Mouse (Mus musculus) v-Abl transformed pro-B cells (cell line): Measurements from ENCODE around the gene Pcsk5.

ENCODE experiments used
- in situ Hi-C, 2 experiments: fragments of 400-800 bp; cut with MboI; formaldehyde crosslinking; loops; one replicate each; pipeline ENCODE4 v1.15.1; 2025; ENCODE audit not compliant: unreplicated experiment in 2 of 2

Pcsk5 gene

DNA sequence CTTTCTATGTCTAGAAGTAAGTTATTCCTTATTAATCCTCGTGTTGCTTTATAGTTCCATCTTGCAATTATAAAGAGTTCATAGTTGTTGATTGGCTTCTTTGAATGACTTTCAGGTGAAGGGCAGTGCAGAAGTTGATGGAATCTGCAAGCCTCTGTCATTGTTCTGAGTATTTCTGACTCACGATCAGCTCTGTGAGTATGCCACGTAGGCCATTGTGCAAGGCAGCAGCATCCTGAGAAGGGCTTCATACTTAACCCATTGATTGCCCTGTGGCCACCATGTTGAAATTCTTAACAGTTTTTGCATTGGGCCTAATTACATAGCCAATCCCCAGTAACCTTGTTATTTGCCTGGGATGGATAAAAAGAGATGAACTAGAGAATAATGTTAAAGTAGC is 428.1 kb downstream of the Pcsk5 start:
- in situ Hi-C loops, result no loop called here

DNA sequence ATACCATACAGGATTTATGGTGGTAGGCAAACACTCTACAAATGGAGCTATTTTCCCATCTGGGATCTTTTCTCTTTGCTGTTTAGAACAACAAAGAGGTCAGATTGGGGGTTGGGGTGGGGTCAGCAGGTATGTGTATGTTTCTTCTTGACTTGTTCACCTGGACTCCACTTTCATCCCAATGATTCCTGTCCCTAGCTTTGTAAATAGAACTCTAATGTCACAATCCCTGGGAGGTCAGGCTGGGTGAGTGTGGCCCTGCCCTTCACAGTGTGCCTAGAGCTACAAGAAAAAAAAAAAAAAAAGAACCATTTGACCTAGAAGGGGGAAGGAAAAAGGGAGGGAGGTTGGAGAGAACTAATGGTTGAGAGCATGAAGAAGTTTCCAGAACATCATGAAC is 428.8 kb downstream of the Pcsk5 start:
- in situ Hi-C loops, result no loop called here

DNA sequence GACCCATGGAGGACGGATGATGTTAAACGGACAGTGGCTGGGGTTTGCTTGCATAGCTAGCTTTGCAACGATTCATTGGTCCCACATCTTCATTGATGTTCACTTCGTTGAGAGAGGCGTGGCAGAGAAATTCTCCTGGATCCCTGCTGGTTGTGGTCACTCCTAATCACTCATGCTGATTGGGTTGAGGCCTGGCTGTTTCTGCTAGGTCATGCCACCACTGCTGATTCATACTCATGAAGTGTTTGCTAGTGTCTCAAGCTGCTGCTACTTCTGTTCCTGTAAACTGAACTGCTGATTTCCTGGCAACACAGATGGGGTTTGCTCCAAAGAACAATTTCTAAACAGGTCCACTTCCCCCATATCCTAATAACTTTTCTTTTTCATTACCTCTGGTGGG is 430.6 kb downstream of the Pcsk5 start:
- in situ Hi-C loops, result no loop called here

DNA sequence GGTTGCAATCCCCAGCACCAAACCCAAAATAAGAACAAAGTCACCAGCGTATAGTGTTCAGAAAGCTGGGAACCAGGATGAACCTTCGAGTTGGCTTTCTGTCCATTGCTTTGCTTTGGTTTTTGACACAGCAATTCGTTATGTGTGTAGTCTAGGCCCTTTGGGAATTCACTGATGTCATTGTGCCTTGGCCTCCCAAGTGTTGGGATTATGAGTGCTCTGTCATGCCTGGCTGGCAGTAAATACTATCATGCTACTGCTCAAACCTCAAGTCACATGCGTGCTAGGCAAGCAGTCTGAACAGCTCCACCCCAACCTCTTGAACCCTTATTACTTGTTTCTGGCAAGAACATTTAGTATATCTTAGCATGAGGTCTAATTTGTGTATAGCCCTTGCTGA is 434.3 kb downstream of the Pcsk5 start:
- in situ Hi-C loops, result no loop called here

DNA sequence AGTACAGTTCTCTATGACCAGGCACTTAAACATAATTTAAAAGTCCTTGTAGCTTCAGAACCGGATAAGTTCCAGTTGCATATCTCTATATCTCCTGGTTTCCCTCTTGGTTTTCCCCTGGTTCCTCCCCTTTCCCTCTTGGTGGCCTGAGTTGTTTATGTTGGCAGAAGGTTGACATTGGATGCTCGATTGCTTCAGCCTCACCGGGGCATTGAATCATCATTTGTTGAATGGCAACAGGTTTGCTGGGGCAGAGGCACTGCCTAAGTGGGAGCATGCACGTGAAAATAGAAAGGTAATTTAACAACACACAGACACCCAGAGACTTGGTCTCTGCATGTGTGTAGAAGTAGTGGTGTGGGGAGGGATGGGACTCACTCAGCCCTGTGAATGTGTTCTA is 436.9 kb downstream of the Pcsk5 start:
- in situ Hi-C loops, result no loop called here

DNA sequence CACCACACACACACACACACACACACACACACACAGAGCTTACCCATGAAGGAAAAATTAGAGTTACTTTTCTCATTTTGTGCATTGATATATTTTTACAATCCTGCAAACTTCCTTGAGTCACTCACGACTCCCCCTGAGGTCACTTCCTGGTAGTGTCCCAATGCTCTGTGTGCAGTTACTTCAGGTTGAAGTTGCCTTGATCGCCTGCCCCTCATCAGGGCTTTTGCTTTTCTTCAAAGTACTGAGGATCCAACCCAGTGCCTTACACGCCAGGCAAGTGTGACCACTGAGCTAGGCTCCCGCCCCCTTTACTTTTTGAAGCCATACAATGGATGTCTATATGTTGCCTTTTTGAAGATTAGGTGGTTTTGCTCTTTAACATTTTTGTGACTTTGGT is 437.5 kb downstream of the Pcsk5 start:
- in situ Hi-C loops, result loop anchor here (5.0 to 25.0 kb wide), 6 partner anchors 613 to 1312 kb away; partner anchors contain the start of genes D030056L22Rik (in 2 of the 2), Vps13a (in 2 of the 2) and Gnaq (in 1 of the 2)

DNA sequence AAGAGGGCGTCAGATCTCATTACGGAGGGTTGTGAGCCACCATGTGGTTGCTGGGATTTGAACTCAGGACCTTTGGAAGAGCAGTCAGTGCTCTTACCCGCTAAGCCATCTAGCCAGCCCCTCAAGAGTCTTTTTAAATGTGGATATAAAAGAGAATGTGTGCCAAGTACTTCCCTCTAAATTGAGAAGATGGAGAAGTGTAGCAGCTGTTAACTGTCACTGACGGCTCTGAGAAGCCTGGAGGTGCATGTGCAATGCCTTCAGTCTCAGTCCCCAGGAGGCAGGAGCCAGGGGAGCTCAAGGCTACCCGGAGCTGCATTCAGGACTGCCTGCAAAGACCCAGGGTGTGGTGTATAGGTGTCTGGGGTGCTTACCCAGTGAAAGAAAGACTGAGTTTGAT is 439.5 kb downstream of the Pcsk5 start:
- in situ Hi-C loops, result loop anchor here (5.0 to 25.0 kb wide), 6 partner anchors 611 to 1314 kb away; partner anchors contain the start of genes D030056L22Rik (in 2 of the 2), Vps13a (in 2 of the 2) and Gnaq (in 1 of the 2)

DNA sequence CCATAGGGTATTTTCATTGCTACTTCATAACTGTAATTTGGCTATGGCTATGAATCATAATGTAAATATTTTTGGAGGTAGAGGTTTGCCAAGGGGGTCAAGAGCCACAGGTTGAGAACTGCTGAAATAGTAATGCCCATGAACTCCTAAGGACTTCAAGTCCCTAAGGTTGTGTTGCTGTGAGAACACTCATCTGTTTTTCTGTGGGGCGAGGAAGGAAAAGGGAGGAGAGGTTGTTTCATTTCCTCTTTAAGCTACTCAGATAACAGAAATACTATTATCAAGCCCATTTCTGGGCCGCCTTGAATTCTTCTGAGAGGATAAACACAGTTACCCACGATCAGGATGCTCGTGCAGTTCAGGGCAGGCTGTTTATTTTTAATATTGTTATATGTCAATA is 440.6 kb downstream of the Pcsk5 start:
- in situ Hi-C loops, result loop anchor here (5.0 to 25.0 kb wide), 6 partner anchors 610 to 1315 kb away; partner anchors contain the start of genes D030056L22Rik (in 2 of the 2), Vps13a (in 2 of the 2) and Gnaq (in 1 of the 2)

DNA sequence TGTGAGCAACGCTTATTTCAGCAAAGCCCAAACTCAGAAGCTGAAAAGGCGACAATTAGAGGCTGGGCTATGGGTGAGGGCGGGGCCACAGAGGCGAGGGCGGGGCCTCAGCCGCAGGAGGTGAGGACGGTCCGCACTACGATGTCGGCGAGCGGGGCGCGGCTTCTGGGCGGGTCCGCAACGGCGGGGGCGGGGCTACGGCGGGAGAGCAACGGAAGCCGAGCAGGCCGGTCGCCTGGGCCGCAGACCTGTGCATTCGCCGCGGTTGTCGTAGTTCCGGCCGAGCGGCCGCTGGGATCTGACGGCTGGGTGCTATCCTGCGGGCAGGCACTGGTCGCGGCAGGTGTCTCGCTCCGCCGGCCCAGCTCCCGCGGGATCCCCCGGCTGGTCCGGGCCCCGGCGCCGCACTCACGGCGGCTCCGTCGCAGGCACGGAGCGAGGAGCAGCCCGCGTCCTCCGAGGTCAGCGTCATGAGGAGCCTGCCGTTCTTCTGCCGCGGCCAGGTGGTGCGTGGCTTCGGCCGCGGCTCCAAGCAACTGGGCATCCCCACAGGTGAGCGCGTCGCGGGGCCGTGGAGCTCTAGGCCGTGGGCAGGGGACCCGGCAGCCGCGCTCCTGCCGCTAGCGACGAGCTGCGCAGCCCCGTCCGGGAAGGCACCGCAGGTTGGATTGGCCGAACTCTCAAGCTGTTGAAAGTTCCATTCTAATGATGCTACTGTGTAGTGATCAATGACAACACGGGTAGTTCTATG is 443.4 kb downstream of the Pcsk5 start, which contains the start of gene Rfk:
Gene Rfk, plus strand, starts transcription at position 203 of the 751 bp plus-strand sequence.
- in situ Hi-C loops, result loop anchor here (10.0 to 25.0 kb wide), 5 partner anchors 607 to 1318 kb away; partner anchors contain the start of genes Vps13a (in 2 of the 2), D030056L22Rik (in 1 of the 2) and Gnaq (in 1 of the 2)

DNA sequence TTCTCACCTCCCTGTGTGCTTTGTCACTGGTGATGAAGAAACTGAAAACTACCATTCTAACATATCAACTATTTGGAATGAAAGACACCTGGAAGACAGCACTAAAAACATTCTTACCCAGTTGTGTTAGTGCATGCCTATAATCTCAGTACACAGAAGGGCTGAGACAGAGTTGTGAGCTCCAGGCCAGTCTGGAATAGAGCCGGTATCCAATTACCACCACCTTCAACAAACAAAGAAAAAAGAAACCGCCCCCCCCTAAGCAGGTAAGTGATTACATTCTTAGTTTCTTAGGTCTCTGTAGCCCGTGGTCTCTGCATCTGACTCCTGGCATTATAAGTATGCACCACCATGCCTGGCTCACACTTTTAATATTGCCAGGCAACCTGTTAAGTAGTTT is 444.6 kb downstream of the Pcsk5 start:
- in situ Hi-C loops, result loop anchor here (10.0 to 25.0 kb wide), 5 partner anchors 606 to 1319 kb away; partner anchors contain the start of genes Vps13a (in 2 of the 2), D030056L22Rik (in 1 of the 2) and Gnaq (in 1 of the 2)

DNA sequence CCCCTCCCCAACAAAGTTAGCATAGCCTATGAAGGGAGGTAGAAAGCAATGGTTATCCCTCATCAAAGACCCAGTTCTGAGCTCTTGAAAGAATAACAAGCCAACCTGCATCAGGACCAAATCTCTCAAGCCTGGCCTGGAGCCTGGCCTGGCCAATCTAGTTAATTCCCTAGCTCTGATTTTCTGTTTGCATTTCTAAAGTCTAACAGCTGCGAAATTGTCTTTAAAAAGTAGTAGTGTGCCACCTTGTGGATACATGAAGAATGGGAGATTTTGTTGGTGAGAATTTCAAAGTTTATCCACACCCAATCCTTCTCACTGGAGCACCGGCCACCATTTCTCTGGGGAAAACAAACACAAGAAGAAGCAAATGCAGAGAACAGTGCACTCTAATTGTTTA is 449.0 kb downstream of the Pcsk5 start:
- in situ Hi-C loops, result loop anchor here in 1 of 2 experiments (25.0 kb wide), 2 partner anchors 601 to 1324 kb away; partner anchors contain the start of genes D030056L22Rik and Vps13a

DNA sequence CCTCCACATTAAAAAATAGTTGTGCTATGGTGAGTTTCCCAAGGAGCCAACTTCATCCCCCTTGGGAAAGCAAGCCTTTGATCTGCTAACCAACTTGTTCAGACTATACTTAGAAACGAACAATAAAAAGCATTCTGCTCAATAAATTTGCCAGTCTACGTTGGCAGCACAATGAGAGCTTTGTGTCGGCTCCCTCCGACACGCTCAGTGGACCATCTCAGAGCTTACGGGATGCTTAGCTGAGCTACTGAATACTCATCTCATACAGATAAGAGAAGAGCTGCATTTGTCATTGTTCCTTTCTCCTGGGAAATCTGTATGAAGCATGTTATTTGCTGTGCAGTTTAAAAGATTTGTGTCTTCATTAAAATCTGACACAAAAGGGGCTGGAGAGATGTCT is 451.0 kb downstream of the Pcsk5 start:
- in situ Hi-C loops, result loop anchor here in 1 of 2 experiments (25.0 kb wide), 2 partner anchors 599 to 1326 kb away; partner anchors contain the start of genes D030056L22Rik and Vps13a

DNA sequence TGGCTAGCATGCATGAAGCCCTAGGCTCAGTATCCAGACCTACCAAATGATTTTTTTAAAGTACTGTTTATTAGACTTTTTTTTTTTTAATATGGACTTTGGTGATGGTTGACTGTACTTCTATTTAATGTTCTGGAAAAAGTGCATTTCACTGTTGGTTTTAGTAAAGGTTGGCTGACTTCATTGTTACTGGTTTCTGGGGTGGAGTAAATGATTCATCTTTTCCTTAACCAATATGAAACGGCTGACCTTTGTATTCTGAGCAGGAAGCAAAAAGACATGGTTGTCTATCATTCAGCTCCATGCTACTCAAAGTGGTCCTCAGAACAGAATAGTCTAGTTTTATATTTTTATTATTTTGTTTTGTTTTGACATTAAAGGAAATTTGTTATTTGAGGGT is 452.0 kb downstream of the Pcsk5 start:
- in situ Hi-C loops, result loop anchor here in 1 of 2 experiments (25.0 kb wide), 2 partner anchors 598 to 1327 kb away; partner anchors contain the start of genes D030056L22Rik and Vps13a

DNA sequence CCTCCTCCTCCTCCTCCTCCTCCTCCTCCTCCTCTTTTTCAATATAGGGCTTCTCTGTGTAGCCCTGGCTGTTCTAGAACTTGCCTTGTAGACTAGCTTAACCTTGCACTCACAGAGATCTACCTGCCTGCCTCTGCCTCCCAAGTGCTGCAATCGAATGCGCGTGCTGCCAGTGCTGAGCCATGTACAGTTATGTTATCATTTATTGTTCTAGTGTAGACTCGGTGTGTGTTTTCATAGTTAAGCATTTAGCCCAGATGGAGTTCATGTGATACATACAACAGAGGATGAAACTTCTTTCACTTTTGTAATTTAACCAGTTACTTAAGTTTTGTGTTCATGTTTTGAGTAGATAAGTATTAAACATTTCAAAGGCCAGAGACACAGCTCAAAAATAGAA is 452.4 kb downstream of the Pcsk5 start:
- in situ Hi-C loops, result loop anchor here in 1 of 2 experiments (25.0 kb wide), 2 partner anchors 598 to 1327 kb away; partner anchors contain the start of genes D030056L22Rik and Vps13a

DNA sequence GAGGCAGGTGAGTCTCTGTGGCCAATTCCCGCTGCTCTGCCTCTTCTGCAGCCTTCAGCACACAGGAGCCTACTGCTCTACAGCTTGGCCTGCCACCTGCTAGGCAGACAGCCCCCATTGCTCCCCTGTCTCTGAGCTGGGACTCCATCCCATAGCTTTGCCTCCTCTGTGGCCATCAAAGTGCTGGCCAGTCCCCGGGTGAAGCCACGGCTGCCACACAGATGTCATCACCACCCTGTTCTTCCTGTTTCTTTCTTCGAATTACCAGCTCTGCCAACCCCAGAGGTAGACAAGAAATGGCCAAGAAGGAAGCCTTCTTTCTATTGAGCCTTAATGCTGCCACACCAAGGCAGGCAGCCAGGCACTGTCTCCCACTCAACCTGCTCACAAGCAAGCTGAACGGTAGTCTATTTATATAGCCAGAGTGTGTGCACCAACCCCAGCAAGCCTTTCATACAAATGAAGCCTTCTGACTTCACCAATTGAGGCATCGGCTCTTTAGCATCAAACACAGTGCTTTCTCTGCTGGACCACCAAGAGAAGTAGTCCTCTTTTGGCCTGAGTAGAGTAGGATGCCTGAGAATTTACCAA is 454.5 kb downstream of the Pcsk5 start:
- in situ Hi-C loops, result loop anchor here in 1 of 2 experiments (25.0 kb wide), 2 partner anchors 596 to 1329 kb away; partner anchors contain the start of genes D030056L22Rik and Vps13a
